Mouse (Mus musculus) brain, embryonic 14.5 days (tissue): ENCODE measurements at regions not wholly inside any gene's neighbourhood (a gene's known extent, or its start where the extent isn't known, plus 50 kb on each side); places are given as distances from the start of the nearest gene placed in this dataset.

ENCODE experiments used
- DNase-seq: peaks from one replicate; pipeline ENCODE4 v3.0.0-alpha.2; 2011; ENCODE audit warnings: low read depth
- CTCF ChIP-seq: fragments of 200-500 bp; IDR thresholded peaks from 2 replicates; pipeline ENCODE4 v1.5.1; 2012; ENCODE audit warnings: inconsistent platforms, mild to moderate bottlenecking, moderate library complexity, borderline replicate concordance; ENCODE audit not compliant: insufficient read depth, insufficient read length; ENCODE audit errors: extremely low read depth
- POLR2A ChIP-seq: fragments of 200-500 bp; IDR thresholded peaks from 2 replicates; pipeline ENCODE4 v1.6.1; 2012; ENCODE audit warnings: mild to moderate bottlenecking, inconsistent platforms, borderline replicate concordance; ENCODE audit not compliant: poor library complexity, insufficient read depth, insufficient read length, severe bottlenecking; ENCODE audit errors: extremely low read depth

DNA sequence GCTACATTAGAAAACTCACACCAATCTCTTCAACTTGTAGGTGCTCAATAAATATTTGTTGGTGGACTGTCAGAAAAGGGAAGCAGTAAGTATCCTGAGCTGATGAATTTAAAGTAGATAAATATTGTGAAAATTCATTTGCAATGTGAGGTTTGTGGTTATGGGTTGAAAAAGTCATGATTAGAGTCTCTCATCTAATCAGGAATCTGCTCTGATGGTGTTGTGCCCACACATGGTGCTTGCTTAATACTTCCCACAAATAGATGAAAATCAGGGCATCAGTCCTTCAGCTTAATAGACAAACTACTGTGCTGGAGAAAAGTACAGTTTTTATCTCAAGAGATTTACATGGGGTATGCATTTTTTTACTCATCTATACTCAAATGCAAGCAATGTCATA, 59.9 kb downstream of the S1pr1 start:
- no peak for DNase-seq
- TF ChIP-seq CTCF (no peak), POLR2A (no peak)

- no peak for DNase-seq
- TF ChIP-seq CTCF (no peak), POLR2A (no peak)
These were observed 62.6 kb downstream of the S1pr1 start for GRCm38 (mm10) chr3:115652236-115652635.

- TF ChIP-seq CTCF (no peak), POLR2A (no peak)
- DNase-seq: no peak
These were observed 65.3 kb downstream of the S1pr1 start for GRCm38 (mm10) chr3:115649338-115650117.

DNA sequence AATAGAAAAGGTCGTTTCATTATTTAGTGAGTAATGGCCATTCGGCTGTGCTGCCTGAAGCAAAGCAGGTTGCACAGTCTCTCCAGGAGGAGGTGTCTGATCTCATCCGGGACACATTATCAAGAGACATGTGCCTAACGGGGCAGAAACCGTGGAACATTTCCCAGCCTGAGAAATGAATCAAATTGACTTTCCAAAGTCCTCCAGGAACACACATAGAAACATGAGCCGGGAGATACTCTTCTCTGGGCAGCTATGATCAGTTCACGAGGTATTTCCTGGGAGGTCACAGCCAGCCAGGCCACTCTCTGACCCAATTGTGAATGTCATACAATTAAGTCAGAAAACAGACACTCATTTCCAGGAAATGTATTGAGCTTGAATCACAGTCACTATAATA, 67.9 kb downstream of the S1pr1 start:
- TF ChIP-seq CTCF (no peak), POLR2A (no peak)
- DNase-seq: no peak

DNA sequence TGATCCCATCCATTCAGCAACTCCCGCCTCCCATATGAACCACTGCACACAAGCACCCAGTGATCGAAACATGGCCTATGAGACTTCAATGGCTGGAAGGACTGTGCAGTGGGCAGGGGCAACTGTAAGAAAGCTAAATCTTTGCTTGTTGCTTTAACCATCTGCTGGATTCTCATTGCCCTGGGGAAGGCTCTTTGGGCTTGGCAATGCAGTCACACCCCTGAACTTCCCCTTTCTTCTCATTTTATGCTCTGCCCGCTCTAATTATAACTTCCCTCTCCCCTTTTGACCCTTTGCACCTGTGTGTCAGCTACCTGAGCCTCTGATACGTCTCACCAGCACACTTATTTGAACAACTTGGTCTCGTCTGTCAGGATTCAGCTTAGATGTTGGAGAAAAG, 70.6 kb downstream of the S1pr1 start:
- TF ChIP-seq POLR2A: no peak
- TF ChIP-seq CTCF: no peak
- no peak for DNase-seq

- TF ChIP-seq POLR2A (no peak), CTCF (peak; percentile 97)
- peak; percentile 93 for DNase-seq
These were observed 72.0 kb downstream of the S1pr1 start for GRCm38 (mm10) chr3:115642846-115643260.

DNA sequence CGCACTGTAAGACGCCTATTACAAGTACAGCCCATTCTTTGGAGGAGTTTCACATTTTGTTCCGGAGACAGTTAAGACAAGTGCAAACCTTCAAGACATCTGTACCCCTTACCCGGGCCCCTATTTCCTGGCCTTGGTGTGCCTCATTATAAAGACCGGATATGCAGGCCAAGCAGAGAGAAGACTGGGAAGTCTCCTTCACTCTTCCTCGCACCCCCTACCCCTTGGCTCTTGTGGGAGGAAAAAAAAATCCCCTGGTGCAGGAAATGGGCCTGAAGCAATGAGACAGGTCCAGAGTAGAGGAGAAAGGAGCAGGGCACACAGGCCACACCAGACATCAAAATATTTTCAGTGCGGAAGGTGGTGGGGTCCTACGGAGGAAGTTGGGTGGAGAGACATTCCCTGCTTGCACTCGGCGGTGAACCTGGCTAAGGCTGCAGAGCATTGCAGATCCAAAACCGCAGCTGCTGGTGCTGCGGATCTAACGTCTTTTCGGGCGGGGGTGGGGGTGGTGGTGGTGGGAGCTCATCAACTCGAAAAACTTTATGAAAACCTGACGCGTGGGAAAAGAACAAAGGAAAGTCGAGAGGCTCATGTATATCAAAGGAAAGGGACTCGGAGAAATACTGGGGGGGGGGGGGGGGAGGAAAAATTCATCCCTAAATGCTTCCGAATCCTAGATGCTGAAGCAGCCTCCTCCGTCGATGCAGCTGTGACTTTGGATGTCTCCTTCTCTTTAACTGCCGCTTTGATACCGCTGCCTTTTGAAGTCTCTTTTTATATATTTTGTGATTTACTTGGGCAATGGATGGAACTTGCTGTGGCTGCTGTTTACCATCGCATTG, 72.6 kb downstream of the S1pr1 start:
- peak; percentile 58 for DNase-seq

GRCm38 (mm10) chr3:115641411-115641810, 73.5 kb downstream of the S1pr1 start:
- DNase-seq: no peak
- TF ChIP-seq POLR2A (no peak), CTCF (no peak)

More for the DNA sequence above, 72.6 kb downstream of the S1pr1 start:
- TF ChIP-seq POLR2A (no peak), CTCF (no peak)

DNA sequence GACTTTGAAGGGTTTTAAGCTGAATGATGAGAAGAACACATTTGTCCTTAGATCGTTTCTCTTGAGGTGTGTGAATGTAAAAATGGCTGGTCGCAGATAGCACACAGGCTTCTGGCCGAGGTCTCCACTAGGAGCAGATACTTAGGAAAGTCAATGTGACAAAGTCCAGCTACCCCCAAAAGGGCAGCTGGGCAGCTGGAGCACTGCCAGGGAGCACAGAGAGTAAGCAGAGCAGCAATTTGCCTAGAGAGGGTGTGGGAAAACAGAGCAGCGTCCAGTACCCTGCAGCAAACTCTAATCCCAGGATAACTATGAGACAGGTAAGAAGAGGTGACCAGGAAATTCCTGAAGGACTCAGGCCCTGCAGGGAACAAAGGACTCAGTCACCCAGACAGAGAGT, 79.4 kb downstream of the S1pr1 start:
- no peak for DNase-seq
- TF ChIP-seq POLR2A (no peak), CTCF (no peak)

DNA sequence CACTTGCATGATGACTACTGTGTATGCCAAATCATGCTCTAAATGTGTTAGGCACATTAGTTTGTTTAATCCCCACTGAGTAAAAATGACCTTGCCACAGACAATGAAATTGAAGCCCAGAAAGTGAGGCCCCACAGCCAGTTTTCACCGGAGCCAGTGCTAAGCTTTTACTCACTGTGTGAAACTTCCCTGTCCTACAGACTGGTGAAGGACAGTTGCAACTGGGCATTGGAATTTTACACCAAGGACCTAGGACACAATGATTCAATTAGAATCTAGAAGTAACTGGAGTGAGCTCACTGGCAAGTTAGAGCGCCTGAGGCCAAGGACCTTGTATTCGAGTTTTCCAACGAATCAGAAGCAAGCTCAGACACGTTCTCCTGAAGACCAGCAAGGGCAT, 79.8 kb downstream of the S1pr1 start:
- no peak for DNase-seq
- TF ChIP-seq CTCF: no peak
- no peak for TF ChIP-seq POLR2A

- TF ChIP-seq CTCF (no peak), POLR2A (no peak)
- no peak for DNase-seq
These were observed 82.5 kb downstream of the S1pr1 start for GRCm38 (mm10) chr3:115632417-115632743.
